Mouse (Mus musculus): ENCODE data around the gene Lect2. TPM values are rescaled to one million over a fixed set of nuclear protein-coding genes. Genes with fewer than 3 reads are reported as not detected.

The Lect2 gene
- polyA plus RNA-seq (2014; fragmentation: Illumina TruSeq; extraction: RNeasy Lipid Tissue Mini Kit (QIAGEN cat#74804); ENCODE audit: low read depth, low replicate concordance), result not detected

GRCm38 (mm10) chr13:56548401-56548800 is at the start of gene Lect2:
Gene Lect2 (minus strand): TSS chr13:56548502.

GRCm38 (mm10) chr13:56522081-56522820 is 26.1 kb downstream of the Lect2 start, which contains the start of gene Fbxl21:
Gene Fbxl21 (plus strand): TSS chr13:56522472.

Other genes with a start within 250 kb of the Lect2 start
- not detected for gene Gm3045, start 121.9 kb downstream of the Lect2 start, polyA plus RNA-seq (2014; fragmentation: Illumina TruSeq; extraction: RNeasy Lipid Tissue Mini Kit (QIAGEN cat#74804); ENCODE audit: low read depth, low replicate concordance)
- 0.19 TPM for gene Slc25a48, start 110.1 kb downstream of the Lect2 start, polyA plus RNA-seq (2014; fragmentation: Illumina TruSeq; extraction: RNeasy Lipid Tissue Mini Kit (QIAGEN cat#74804); ENCODE audit: low read depth, low replicate concordance)
- not detected for gene Il9, start 66.3 kb downstream of the Lect2 start, polyA plus RNA-seq (2014; fragmentation: Illumina TruSeq; extraction: RNeasy Lipid Tissue Mini Kit (QIAGEN cat#74804); ENCODE audit: low read depth, low replicate concordance)
- gene Fbxl21, start 26.0 kb downstream of the Lect2 start, polyA plus RNA-seq (2014; fragmentation: Illumina TruSeq; extraction: RNeasy Lipid Tissue Mini Kit (QIAGEN cat#74804); ENCODE audit: low read depth, low replicate concordance), result 1.7 TPM
- 20.5 TPM for gene Tgfbi, start 61.0 kb upstream of the Lect2 start, polyA plus RNA-seq (2014; fragmentation: Illumina TruSeq; extraction: RNeasy Lipid Tissue Mini Kit (QIAGEN cat#74804); ENCODE audit: low read depth, low replicate concordance)
- gene Smad5, start 154.5 kb upstream of the Lect2 start, polyA plus RNA-seq (2014; fragmentation: Illumina TruSeq; extraction: RNeasy Lipid Tissue Mini Kit (QIAGEN cat#74804); ENCODE audit: low read depth, low replicate concordance), result 50.3 TPM
- gene Gm45623, start 205.3 kb upstream of the Lect2 start, polyA plus RNA-seq (2014; fragmentation: Illumina TruSeq; extraction: RNeasy Lipid Tissue Mini Kit (QIAGEN cat#74804); ENCODE audit: low read depth, low replicate concordance), result not detected